Mouse (Mus musculus): ENCODE measurements around the gene Leap2.

GRCm38 (mm10) chr11:53451361-53451760 lies 28.4 kb upstream of the Leap2 start:
- no peak for TF ChIP-seq POLR2A (IDR thresholded peaks at IDR 0.05; ENCODE audit: borderline replicate concordance, insufficient read depth, low read length)
- TF ChIP-seq CTCF (IDR thresholded peaks at IDR 0.05; ENCODE audit: borderline replicate concordance, insufficient read depth, low read depth, low read length) = no peak
